Mouse (Mus musculus) lung, embryonic 16.5 days (tissue): ENCODE results near the gene Lgals8. TPM values are rescaled to one million over a fixed set of nuclear protein-coding genes. Genes with fewer than 3 reads are reported as not detected.
"Not testable (repeated sequence)": the region's sequence is repeated elsewhere in the genome, so short reads cannot be mapped to it uniquely, and the experiment has no call there.

Experiments used
- ATAC-seq: fragments of 200-750 bp; cut with Nextera tagmentation; 2 replicates; pipeline ENCODE4 v1.8.0; 2017; ENCODE audit warnings: low read depth, mild to moderate bottlenecking, moderate library complexity
- H3K27ac ChIP-seq: fragments of 300-500 bp; sonication (generic); 2 replicates; pipeline ENCODE4 v1.5.1; 2014; ENCODE audit warnings: mild to moderate bottlenecking, control low read depth, low read length
- H3K27me3 ChIP-seq: fragments of 300-500 bp; sonication (generic); 2 replicates; pipeline ENCODE4 v1.6.1; 2014; ENCODE audit warnings: low read depth, low read length, mixed read lengths; ENCODE audit not compliant: control insufficient read depth, insufficient read depth
- H3K36me3 ChIP-seq: fragments of 300-500 bp; sonication (generic); 2 replicates; pipeline ENCODE4 v1.6.1; 2014; ENCODE audit warnings: low read length; ENCODE audit not compliant: control insufficient read depth, insufficient read depth
- H3K4me1 ChIP-seq: fragments of 300-500 bp; sonication (generic); replicated peaks from 2 replicates; pipeline ENCODE4 v1.6.1; 2014; ENCODE audit warnings: low read length, mixed read lengths; ENCODE audit not compliant: control insufficient read depth, insufficient read depth
- H3K4me2 ChIP-seq: fragments of 300-500 bp; sonication (generic); 2 replicates; pipeline ENCODE4 v1.6.1; 2014; ENCODE audit warnings: low read depth, low read length, control low read depth
- H3K4me3 ChIP-seq: fragments of 300-500 bp; sonication (generic); 2 replicates; pipeline ENCODE4 v1.5.1; 2014; ENCODE audit warnings: mild to moderate bottlenecking, low read length, control low read depth
- H3K9ac ChIP-seq: fragments of 300-500 bp; sonication (generic); 2 replicates; pipeline ENCODE4 v1.6.1; 2014; ENCODE audit warnings: low read length, control low read depth
- H3K9me3 ChIP-seq: fragments of 300-500 bp; sonication (generic); 2 replicates; pipeline ENCODE4 v1.6.1; 2016; ENCODE audit warnings: low read length; ENCODE audit not compliant: control insufficient read depth
- WGBS: fragments of 180-500 bp; shearing (Covaris S2); extraction: QIAGEN DNeasy Blood & Tissue Kit; methylation state at CpG from one replicate; pipeline ENCODE4 v1.1.7; 2014; 5-methylcytosine and 5-hydroxymethylcytosine counted together
- polyA plus RNA-seq: library from polyadenylated mRNA; unstranded; fragments of >200 nt; fragmentation: Nextera tagmentation; extraction: Ambion mirVana; gene quantifications from 2 replicates; pipeline ENCODE4 v1.2.1, GENCODE M21; 2015

Lgals8 gene
- polyA plus RNA-seq, 1 experiment from 2014 or later, result 31.5 TPM

- not testable (repeated sequence) for H3K9ac ChIP-seq, H3K4me1 ChIP-seq, H3K4me3 ChIP-seq, H3K27ac ChIP-seq, H3K9me3 ChIP-seq, ATAC-seq, H3K27me3 ChIP-seq, H3K4me2 ChIP-seq, H3K36me3 ChIP-seq
- 79% methylated on average over 6 of the region's 6 CpGs for WGBS
Observed at GRCm38 (mm10) chr13:12464159-12464558, 585 bp downstream of the Lgals8 start.

- 0 out of 2 replicates have a peak, but pooled peaks cover 3% of the 10 kb centered on the region for H3K4me1 ChIP-seq
- ATAC-seq, result no peak
- H3K27me3 ChIP-seq, result no peaks in the 10 kb centered on the region
- no peak overlapping the region for H3K4me2 ChIP-seq
- WGBS, result 70% methylated on average over 4 of the region's 4 CpGs
- H3K27ac ChIP-seq, result no peak overlapping the region
- H3K9ac ChIP-seq, result no peak overlapping the region
- 0 out of 2 replicates have a peak, but pooled peaks cover 3% of the 10 kb centered on the region for H3K36me3 ChIP-seq
- H3K4me3 ChIP-seq, result no peak overlapping the region
- no peaks in the 10 kb centered on the region for H3K9me3 ChIP-seq
Observed at GRCm38 (mm10) chr13:12462623-12463022, 2.1 kb downstream of the Lgals8 start.

GRCm38 (mm10) chr13:12461730-12462119, 3.0 kb downstream of the Lgals8 start:
- Histone ChIP-seq H3K9ac (peak overlapping the region; percentile 87), H3K4me1 (0 out of 2 replicates have a peak, but pooled peaks cover 3% of the 10 kb centered on the region), H3K36me3 (0 out of 2 replicates have a peak, but pooled peaks cover 3% of the 10 kb centered on the region), H3K4me2 (peak overlapping the region; percentile 74), H3K27me3 (no peaks in the 10 kb centered on the region), H3K4me3 (peak overlapping the region; percentile 91), H3K27ac (peak overlapping the region; percentile 64), H3K9me3 (no peaks in the 10 kb centered on the region)
- peak; percentile 41; the same call in 1 of the 2 replicates for ATAC-seq
- WGBS, result under 1% methylated on average over 7 of the region's 7 CpGs

GRCm38 (mm10) chr13:12460881-12461729, 3.6 kb downstream of the Lgals8 start:
- Histone ChIP-seq H3K4me2 (peak overlapping the region; percentile 74), H3K9ac (peak overlapping the region; percentile 87), H3K4me1 (0 out of 2 replicates have a peak, but pooled peaks cover 3% of the 10 kb centered on the region), H3K36me3 (0 out of 2 replicates have a peak, but pooled peaks cover 3% of the 10 kb centered on the region), H3K4me3 (peak overlapping the region; percentile 91), H3K27me3 (no peaks in the 10 kb centered on the region), H3K27ac (peak overlapping the region; percentile 73), H3K9me3 (no peaks in the 10 kb centered on the region)
- under 1% methylated on average over 59 of the region's 59 CpGs for WGBS
- peak; percentile 98 for ATAC-seq

- 0 out of 2 replicates have a peak, but pooled peaks cover 3% of the 10 kb centered on the region for H3K36me3 ChIP-seq
- peak overlapping the region; percentile 74 for H3K4me2 ChIP-seq
- peak overlapping the region; percentile 73 for H3K27ac ChIP-seq
- H3K4me3 ChIP-seq, result peak overlapping the region; percentile 91
- peak; percentile 37 for ATAC-seq
- H3K9ac ChIP-seq, result peak overlapping the region; percentile 87
- no peaks in the 10 kb centered on the region for H3K9me3 ChIP-seq
- no peaks in the 10 kb centered on the region for H3K27me3 ChIP-seq
- WGBS, result 3% methylated on average over 8 of the region's 8 CpGs
- 0 out of 2 replicates have a peak, but pooled peaks cover 3% of the 10 kb centered on the region for H3K4me1 ChIP-seq
Observed at GRCm38 (mm10) chr13:12460443-12460842, 4.3 kb downstream of the Lgals8 start.

- no peaks in the 10 kb centered on the region for H3K27me3 ChIP-seq
- no peak overlapping the region for H3K4me2 ChIP-seq
- no peaks in the 10 kb centered on the region for H3K9me3 ChIP-seq
- ATAC-seq, result no peak
- H3K4me1 ChIP-seq, result no peaks in the 10 kb centered on the region
- no peak overlapping the region for H3K9ac ChIP-seq
- H3K27ac ChIP-seq, result no peak overlapping the region
- no peak overlapping the region for H3K4me3 ChIP-seq
- 71% methylated on average over 7 of the region's 7 CpGs for WGBS
- peaks cover 12% of the 10 kb centered on the region; the same call in 1 of the 2 replicates for H3K36me3 ChIP-seq
Observed at GRCm38 (mm10) chr13:12456711-12457110, 8.0 kb downstream of the Lgals8 start.

GRCm38 (mm10) chr13:12454686-12455390, 9.9 kb downstream of the Lgals8 start:
- H3K9me3 ChIP-seq, result no peaks in the 10 kb centered on the region
- peaks cover 12% of the 10 kb centered on the region; the same call in 1 of the 2 replicates for H3K36me3 ChIP-seq
- no peaks in the 10 kb centered on the region for H3K4me1 ChIP-seq
- H3K27me3 ChIP-seq, result no peaks in the 10 kb centered on the region
- WGBS, result 71% methylated on average over 7 of the region's 7 CpGs
- no peak for ATAC-seq
- H3K4me3 ChIP-seq, result no peak overlapping the region
- H3K4me2 ChIP-seq, result no peak overlapping the region
- H3K27ac ChIP-seq, result no peak overlapping the region
- H3K9ac ChIP-seq, result no peak overlapping the region

- WGBS, result 87% methylated on average over 14 of the region's 14 CpGs
- Histone ChIP-seq H3K4me3 (no peak overlapping the region), H3K36me3 (peaks cover 9% of the 10 kb centered on the region; the same call in 1 of the 2 replicates)
Observed at GRCm38 (mm10) chr13:12453150-12453549, 11.6 kb downstream of the Lgals8 start.

More at GRCm38 (mm10) chr13:12453150-12453549, 11.6 kb downstream of the Lgals8 start:
- no peak overlapping the region for H3K4me2 ChIP-seq
- H3K27me3 ChIP-seq, result no peaks in the 10 kb centered on the region
- H3K9me3 ChIP-seq, result no peaks in the 10 kb centered on the region
- ATAC-seq, result no peak
- H3K27ac ChIP-seq, result no peak overlapping the region
- H3K4me1 ChIP-seq, result no peaks in the 10 kb centered on the region
- H3K9ac ChIP-seq, result no peak overlapping the region
